Mouse (Mus musculus) frontal cortex, adult (tissue): ENCODE measurements around the gene Usp53.
A peak's percentile ranks its signal among the peaks of the same experiment; 100 is the strongest.
"Not testable (repeated sequence)": the region's sequence is repeated elsewhere in the genome, so short reads cannot be mapped to it uniquely, and the experiment has no call there.

Experiments used
- ATAC-seq: cut with Nextera tagmentation; 2 replicates; pipeline ENCODE4 v1.9.2; 2017; ENCODE audit warnings: mild to moderate bottlenecking, moderate library complexity, mixed read lengths; ENCODE audit not compliant: low TSS enrichment

Usp53 gene

DNA sequence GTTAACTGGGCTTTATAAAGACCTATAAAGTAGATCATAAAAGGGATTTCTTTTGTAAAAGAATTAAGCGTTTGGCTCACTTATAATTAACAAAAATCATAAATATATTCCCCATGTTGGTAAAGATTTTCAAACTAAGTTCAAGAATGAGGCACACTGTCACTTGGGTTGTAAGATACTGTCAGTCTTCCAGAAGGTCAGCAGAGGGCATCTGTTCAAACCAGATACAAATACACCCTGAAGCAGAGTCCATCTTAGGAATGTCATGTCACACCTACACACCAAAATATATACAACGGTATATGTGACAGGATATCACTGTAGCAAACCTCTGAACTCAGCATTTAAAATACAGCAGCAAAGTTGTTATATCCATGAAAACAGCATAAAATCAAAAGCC lies 34.2 kb downstream of the Usp53 start:
- no peak for ATAC-seq

DNA sequence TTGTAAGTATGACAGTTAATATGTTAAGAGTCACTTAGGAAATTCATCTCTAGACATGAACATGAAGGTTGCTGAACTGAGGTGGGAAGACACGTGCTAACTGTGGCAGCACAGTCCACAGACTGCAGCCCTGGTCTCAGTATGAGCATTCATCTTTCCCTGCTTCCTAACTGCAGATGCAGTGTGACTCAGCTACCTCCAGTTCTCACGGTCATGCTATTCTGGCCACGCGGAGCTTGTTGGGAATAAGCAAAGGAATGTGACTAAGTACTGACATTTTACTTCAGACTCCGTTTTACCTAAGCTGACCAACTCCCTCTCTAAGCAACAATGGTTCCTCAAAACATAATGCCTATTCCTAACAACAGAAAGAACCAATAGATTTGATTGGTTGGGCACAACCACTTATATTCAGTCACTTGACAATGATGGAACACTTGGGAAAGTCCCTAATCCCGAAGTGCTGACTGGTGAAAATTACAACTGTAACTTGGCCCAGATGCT lies 40.9 kb downstream of the Usp53 start:
- peak; percentile 60 for ATAC-seq

DNA sequence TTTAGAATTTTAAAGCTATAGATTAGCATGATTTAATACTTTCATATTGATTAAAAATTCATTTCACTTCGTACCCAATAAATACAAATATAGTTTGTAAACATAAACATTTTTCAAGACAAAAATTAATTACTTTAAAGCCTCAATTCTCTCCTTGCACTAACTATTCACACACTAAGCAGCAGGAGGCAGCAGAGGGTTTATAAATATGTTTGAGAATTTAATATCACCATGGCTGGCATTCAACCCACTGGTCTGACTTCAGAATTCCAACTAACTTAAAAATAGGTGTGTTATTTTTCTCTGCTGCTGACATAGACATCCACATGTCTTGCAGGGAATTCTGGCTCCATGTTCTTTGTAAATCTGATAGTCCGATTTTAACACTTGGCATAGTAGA lies 45.1 kb downstream of the Usp53 start:
- peak; percentile 67; the same call in 1 of the 2 replicates for ATAC-seq

DNA sequence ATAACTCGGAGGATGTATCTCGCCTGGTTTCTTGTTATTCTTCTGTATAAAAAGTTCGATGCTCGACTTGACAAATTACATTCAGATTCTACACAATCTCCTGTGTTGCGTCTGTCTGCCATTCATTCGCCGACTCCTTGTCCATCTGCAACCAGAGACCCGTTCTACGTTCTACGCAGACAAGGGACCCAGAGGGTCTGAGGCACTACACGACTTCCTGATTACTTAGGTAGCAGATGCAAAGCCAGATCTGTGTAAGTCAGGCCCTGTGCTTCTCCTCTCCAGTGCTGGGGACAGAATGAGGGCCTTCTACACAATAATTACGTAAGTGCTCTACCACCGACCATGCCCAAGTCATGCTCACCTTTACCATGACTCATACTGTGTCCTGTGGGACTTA lies 47.1 kb downstream of the Usp53 start:
- not testable (repeated sequence) for ATAC-seq

DNA sequence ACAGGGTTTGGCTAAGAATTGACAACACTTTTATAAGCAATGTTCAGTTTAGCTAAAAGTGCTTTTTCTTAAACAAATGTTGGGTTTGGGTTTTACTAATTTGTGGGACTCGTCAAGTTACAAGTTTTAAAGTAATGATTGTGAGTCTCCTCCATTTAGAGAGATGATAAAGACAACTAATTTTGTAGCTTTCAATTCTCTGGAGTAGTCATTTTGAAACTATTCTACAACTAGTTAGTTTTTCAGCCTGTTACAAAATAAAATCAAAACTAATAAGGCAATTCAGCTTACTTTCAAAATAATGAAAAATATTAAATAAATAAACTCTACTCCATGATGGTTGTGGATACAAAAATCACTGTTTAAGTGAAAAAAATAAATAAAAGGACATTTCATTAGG lies 51.8 kb downstream of the Usp53 start:
- no peak for ATAC-seq

DNA sequence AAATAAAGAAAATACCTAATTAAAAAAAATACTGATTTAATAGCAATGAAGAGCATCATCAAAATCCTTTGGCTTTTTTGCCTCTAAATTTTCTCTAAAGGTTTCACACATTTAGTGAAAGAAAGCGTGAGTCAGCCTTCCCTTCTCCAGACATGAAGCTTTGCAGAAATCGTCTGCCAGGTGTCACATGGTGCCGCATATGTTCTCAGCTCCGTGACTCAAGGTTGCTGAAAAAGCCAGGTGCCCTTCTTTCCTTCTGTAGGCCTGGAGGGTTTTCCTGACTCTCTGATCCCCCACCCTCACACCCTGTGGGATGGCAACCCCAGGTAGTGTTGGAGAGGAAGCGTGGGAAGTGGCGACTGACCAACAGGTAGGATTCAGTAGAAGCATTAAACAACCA lies 54.6 kb downstream of the Usp53 start:
- peak; percentile 96 for ATAC-seq

DNA sequence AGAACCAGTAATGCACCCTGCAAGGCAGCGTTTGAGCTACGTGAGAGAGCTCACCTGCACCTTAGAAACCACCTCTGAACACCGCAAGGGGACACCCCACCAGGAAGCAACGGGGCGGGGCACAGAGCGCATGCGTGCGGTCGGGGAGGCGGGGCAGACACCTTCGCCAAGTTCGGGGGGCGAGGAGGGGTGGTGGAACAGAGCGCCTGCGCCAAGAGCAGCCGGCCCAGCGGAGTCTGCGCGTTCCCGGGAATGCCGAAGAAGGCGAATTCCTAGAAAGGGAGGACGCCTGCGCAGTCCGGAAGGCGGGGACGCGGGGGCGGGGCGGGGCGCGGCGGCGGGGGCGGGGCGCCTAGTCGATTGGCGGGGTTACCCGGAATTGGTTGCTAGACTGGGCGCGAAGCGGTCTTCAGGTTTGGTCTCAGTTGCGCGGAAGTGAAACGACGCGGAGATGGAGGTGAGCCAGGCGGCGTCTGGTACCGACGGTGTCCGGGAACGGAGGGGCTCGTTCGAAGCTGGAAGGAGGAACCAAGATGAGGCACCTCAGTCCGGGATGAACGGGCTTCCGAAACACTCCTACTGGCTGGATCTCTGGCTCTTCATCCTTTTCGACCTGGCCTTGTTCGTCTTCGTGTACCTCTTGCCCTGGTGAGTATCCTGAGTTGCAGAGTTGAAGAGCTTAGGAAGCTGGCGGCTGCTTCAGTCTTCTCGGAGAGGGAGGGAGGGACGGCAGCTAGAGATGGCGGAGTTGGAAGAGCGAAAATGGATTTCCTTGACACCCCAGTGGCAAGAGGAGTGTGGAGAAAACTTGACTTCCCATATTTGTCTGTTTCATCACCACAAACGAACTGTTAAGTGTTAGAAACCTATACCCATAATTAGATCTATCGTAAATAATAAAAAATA lies 60.0 kb downstream of the Usp53 start, which contains the start of gene 1810037I17Rik:
1810037I17Rik (plus strand) TSS at position 195 of the 906 bp plus-strand sequence.
- peak; percentile 97 for ATAC-seq

DNA sequence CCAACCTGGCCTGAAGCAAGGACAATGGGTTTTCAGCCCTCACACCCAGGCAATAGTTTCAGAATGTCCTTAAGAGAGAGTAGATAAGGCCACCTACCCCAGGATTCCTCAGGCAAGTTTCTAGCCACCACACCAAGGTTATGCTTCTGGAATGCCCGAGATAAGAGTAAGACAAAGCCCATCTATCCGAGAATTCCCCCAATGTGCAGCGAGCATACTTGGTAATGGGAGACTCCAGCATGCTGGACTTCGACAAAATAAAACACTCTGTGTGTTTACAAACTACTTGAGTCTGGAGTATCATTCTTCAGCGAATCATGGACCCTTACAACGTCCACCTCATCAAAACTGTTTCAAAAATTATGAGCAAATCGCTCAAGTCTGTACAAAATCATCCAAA lies 61.2 kb downstream of the Usp53 start:
- ATAC-seq: no peak

DNA sequence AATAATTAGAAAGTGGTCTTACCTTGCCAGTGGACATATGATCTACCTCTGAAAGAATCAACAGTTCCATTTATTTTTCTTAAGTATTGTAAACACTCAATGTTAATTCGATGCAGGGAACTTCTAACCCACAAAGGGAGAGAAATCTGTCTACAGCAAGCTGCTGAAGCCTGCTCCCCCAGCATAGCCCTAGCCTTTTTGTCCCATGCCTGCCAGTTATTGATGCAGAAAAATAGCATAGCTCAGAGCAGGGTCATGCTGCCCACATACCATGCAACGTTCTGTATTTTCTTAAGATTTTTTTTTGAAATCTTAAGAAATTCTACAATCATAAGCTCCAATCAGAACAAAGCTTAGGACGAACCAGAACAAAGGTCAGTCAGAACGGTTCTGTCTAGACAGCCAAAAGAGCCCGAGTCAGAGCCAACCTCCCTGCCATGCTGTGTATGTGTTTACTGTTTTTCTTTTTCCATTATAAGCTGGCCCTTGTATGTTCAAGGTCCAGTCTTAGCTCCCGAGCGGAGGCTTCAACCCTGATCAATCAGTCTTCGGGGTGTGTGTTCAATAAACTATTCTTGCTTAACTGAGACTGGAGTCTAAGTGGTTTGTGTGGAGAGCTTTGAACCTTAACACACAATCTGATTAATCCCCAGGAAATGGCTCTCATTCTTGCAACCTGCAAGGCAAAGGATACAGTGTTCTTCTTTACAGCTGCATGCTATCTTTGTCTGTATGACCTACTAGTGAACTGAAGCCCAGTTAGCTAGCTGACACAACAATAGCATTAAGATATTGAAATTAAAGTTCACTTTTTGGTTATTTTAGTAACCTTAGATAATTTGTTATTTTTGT lies 62.4 kb downstream of the Usp53 start:
- ATAC-seq: no peak

DNA sequence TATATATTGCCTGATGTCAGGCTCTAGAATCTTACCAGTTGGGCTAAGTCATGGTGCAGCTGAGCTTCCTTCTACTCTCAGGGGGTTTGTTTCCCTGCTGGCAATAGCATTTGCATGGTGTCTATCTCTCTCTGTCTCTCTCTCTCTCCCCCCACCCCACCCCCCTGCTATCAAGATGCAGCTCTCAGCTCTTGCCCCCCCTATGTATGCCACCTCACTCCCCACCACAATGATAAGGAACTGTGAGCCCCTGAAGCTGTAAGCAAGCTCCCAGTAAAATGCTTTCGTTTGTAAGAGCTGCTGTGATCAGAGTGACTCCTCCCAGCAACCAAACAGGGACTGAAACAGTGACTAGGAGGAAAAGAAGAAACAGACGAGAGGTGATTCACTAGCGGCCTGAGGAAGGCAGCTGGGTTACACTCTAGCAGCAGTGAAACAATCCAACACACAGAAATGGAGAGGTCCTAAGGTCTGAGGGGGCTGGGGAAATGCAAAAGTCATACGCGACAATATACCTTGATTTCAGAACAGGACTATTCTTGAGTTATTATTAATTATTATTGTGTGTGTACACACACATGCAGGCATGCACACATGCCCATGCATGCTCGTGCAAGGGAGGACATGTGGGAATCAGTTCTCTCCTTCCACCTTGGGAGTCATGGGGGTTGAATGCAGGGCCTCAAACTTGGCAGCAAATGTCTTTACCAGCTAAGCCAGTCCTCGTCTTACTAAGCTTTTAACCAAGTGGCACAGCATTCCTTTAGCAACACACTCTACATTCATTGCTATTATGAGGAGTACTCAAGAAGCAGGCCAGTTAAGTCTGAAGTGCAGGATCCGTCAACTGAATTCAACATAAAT lies 63.5 kb downstream of the Usp53 start:
- ATAC-seq: no peak

DNA sequence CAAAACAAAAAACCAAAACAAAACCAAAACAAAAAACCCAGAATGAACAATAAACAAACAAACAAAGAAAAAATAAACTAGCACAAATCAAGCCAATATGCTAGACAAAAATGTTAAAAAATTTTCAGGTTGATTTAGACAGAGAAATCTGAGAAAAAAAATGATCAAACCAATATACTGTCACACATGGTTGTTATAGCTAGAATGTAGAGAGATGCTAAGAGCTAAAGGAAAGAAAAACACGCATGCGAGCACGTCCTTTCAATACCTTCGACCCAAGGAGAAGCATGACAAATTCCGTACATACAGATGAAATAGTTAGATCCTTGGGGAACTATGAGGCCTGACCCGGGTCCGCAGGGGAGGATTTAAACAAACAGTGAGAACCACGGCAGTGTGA lies 65.0 kb downstream of the Usp53 start, which contains the start of gene Gm10959:
Gm10959 (minus strand) TSS at position 101 of the 400 bp plus-strand sequence.
- ATAC-seq: no peak

DNA sequence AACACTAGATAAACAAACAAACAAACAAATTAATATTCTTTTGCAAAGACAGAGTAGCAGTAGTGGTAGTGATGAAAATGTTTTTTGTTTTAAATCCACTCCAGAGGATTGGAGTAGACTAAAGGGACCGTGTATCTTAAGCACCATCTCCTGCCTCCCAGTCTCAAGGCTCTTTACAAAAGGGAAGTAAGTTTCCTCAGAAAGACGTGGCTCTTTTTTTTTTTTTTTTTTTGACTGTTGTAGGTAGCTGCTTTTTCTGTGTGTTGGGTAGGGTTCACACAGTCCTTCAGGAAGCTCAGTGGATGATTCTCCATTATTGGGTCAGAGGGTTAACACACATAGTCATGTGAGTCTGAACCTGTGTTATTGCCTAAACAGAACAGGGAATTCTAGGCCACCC lies 65.6 kb downstream of the Usp53 start:
- ATAC-seq: no peak

DNA sequence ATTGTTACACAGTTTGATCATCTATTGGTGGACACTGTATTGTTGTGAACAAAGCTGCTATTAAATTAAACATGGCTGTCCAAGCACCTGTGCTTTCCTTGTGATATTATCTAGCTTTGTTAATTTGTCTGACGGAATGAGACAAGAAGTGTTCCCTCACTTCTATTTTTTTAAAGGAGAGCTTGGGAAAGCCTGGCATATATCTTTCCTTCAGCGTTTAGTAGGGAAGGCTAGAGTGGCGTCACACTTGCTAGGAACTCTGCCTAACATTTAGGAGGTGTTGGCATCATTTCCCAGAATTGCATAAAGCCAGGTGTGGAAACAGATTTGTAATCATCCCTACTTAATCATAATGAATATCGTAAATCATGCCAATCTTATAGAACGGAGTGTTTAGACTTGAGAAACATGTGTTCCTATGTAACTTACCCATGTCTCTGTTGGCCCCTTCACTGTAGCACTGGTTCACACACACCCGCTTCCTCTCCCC lies 68.1 kb downstream of the Usp53 start:
- ATAC-seq: no peak

DNA sequence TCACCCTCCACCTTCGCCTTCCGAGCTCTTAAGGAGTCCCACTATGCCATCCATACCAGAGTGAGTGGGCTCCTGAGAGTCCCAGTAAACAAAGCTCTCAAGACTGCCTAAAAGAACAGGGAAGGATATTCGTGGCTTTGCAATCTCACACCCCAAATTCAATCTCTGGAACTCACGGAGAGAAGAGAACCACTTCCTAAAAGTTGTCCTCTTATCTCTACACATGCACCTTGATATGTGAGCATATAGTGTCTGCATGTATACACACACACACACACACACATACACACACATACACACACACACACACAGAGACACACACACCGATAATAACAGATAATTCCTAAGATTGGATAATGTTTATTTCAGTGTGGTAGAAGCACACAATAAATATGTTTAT lies 68.8 kb downstream of the Usp53 start:
- ATAC-seq: no peak

DNA sequence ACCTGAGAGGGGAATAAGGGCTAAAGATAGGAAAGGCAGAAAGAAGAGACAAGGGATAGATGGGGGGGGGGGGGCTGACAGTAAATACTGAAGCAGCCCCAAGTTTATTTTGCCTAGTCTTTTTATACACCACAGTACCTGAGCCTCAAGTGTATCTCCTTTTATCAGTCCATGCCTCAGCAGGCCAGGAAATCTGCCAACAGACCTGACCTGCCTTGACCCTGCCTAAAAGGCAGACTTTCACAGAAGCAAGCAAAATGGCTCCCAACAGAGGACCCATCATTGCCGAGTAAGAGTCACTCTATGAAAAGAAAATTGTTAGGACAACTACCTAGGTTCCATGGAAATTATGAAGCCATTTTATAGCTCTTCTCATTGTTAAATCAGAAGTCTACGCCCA lies 76.5 kb downstream of the Usp53 start:
- ATAC-seq: no peak

DNA sequence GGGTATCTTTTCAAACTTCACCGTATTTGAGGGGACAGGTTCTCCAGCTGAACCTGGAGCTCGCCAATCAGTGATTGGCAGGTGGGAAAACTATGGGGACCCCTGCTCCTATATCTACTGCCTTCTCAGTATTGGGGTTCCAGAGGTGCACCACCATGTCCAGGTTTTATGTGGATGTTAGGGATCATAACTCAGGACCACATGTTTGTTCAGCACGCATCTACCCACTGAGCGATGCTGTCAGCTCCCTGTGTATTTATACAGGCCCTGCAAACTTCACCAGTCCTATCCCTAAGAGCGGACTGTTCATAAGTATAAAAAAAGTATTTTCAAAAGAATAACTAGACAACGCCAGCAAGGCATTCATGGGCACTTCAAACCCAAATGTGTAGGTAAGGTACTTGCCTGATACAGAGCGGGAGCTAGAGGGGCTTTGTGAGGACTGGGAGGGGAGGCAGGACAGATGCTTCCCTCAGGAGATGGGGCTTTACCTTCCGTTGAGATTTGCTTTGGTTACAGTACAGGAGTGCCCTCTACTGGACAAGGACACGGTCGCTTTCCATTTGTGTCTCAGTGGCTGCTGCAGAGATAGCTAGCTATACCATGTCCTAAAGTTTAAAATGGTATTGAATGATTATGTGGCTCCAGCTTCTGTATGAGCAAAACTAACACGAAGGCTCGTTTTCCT lies 80.4 kb downstream of the Usp53 start:
- ATAC-seq: peak; percentile 99

DNA sequence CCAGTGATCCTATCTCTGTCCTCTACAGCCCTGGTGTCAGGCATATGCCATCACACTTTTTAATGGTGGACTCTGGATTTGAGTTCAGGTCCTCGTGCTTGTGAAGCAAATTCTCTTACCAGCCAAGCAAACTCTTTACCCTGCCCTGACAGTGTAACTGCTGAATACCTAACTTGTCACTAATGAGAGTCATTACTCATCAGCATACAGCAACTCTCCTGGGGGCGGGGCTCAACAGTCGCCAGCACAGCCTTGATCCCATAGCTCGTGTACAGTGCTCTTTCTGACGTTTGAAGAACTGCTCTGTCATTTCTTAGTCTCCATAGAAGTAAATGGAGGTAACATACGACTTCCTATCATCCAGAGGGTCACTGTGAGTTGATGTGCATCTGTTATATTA lies 86.1 kb downstream of the Usp53 start:
- ATAC-seq: no peak

DNA sequence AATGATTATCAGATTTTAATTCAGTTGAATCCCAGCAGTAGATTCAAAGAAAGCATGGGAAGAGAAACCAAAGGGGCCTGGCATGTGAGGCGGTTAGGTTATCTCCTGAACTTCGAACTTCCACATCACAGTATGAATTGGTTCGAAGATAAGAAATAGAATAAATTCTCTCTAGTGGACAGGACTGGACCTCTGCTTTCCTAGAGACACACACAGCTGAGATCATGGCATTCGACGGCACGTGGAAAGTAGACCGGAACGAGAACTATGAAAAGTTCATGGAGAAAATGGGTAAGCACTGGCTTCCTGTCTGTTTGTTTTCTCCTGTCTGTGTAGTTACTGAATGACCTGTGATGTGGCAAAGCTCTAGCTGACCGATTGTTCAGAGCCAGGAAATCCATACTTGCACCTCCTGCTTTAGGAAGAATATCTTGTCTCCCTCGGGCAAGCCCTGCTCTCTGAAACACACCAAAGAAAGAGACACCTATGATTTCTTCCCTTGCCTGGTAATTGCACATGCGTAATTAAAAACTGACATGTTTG lies 89.0 kb downstream of the Usp53 start:
- no peak for ATAC-seq

DNA sequence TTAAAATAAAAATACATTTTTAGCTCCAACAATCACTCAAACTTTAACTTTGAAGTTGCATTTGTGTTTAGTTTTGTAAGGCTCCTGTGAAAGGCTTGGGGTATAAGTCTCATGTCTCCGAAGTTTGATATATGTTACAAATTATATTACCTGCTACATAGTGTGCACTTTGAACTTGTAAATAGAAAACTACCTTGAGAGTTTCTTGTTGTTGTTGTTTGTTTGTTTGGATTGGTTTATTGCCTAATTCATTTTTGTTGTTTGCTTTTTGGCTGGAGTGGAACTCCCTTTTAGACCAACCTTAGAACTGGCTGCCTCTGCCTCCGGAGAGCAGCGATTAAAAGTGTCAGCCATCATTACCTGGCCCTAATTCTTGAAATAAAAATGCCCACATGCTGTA lies 89.5 kb downstream of the Usp53 start, which contains the start of gene Fabp2:
Fabp2 (plus strand) TSS at position 301 of the 400 bp plus-strand sequence.
- ATAC-seq: no peak

DNA sequence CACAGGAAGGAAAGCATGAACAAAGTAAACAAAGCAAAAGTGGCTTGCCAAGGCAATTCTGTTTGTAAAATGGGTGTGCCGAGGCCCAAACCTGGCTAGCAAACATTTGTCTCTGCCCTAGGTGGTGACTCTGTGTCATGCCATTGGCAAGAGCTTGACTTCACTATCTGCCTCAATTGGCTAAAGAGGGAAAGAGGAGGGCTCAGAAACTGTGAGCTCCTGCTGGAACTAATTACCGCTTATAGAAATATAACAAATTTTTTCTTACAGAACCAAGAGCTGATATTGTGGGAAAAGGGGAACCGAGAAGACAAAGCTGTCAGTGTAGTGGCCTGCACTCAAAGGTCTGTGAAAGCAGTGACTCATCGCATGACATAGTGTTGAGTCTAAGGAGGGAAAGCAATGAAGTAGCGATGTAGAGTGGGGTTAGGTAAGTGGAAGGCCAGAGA lies 95.9 kb downstream of the Usp53 start:
- no peak for ATAC-seq
